Mouse (Mus musculus): ENCODE data around the gene Grm8. TPM values are rescaled to one million over a fixed set of nuclear protein-coding genes. Genes with fewer than 3 reads are reported as not detected.

The Grm8 gene
- polyA plus RNA-seq, 1 experiment = 0.51 TPM

DNA sequence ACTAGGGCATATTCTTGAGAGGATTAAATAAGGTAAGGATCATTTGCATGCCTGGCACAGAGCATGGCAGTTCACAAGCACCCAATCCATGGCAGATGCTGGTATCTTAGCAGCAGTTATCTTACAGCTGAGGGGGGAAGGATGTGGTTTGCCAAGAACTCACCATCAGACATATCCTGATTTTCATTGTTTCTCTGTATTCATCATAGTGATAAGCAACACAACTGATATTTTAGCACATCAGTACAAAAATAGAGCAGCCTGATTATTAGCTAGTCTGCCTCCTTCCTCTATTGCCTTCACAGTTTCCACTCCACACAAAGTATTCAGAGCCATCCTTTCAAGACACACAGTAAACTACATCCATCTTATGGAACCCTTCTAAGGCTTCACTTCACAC lies 230.6 kb downstream of the Grm8 start:
- no peak for DNase-seq
- Histone ChIP-seq H3K27me3 (ENCODE audit: control insufficient read depth, insufficient read depth, low read length) (no peaks in the 10 kb centered on the region), H3K4me1 (replicated peaks; ENCODE audit: control insufficient read depth, insufficient read depth, low read length) (no peaks in the 10 kb centered on the region), H3K36me3 (ENCODE audit: control insufficient read depth, insufficient read depth, low read length) (no peaks in the 10 kb centered on the region), H3K4me3 (ENCODE audit: control insufficient read depth, insufficient read depth, low read length) (no peak overlapping the region), H3K27ac (ENCODE audit: control insufficient read depth, insufficient read depth, low read length) (no peak overlapping the region)
- TF ChIP-seq POLR2A (IDR thresholded peaks at IDR 0.05; ENCODE audit: control insufficient read depth, extremely low read depth, insufficient read depth, low read length, poor library complexity) (no peak), CTCF (IDR thresholded peaks at IDR 0.05; ENCODE audit: borderline replicate concordance, control insufficient read depth, extremely low read depth, insufficient read depth, low read length, poor library complexity) (no peak)

DNA sequence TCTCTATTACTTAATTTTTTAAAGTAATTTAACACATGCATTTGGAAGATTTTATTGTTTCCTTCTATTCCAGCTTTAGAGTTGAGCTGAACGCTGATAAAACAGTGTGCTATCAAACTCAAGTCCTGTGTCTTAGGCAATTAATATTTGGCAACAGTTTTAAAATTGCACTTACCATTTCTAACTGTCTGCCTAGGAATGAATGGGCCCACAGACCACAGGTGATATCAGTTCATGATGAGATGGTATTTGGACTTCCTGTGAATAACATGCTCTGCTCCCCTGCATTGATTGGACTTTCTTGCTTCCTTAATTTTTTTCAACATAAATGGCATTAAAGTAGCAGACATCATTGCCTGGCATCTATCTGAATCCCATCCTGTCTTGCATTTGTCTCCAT lies 232.8 kb downstream of the Grm8 start:
- DNase-seq = no peak
- Histone ChIP-seq H3K4me1 (replicated peaks; ENCODE audit: control insufficient read depth, insufficient read depth, low read length) (no peaks in the 10 kb centered on the region), H3K27me3 (ENCODE audit: control insufficient read depth, insufficient read depth, low read length) (no peaks in the 10 kb centered on the region), H3K27ac (ENCODE audit: control insufficient read depth, insufficient read depth, low read length) (no peak overlapping the region), H3K4me3 (ENCODE audit: control insufficient read depth, insufficient read depth, low read length) (no peak overlapping the region), H3K36me3 (ENCODE audit: control insufficient read depth, insufficient read depth, low read length) (no peaks in the 10 kb centered on the region)
- TF ChIP-seq POLR2A (IDR thresholded peaks at IDR 0.05; ENCODE audit: control insufficient read depth, extremely low read depth, insufficient read depth, low read length, poor library complexity) (no peak), CTCF (IDR thresholded peaks at IDR 0.05; ENCODE audit: borderline replicate concordance, control insufficient read depth, extremely low read depth, insufficient read depth, low read length, poor library complexity) (no peak)
- WGBS = 88% methylated on average over 1 of the region's 1 CpGs

DNA sequence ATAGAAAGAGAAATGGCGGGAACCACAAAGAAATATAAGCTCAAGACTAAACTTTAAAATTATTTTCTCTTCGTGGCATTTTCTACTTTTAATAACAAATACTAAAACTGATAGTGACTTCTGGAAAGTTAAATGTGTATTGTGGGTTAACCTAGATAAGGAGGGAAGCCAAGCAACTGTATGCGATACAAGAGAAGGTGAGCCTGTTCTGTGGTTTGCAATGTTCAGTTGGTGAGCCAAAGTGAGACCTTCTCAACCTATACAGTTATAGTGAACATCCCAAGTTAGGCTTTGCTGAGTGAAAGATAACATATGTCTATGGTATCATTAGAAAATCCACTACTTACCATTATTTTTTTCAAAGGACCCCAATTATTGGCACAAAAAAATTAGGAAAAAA lies 233.6 kb downstream of the Grm8 start:
- no peaks in the 10 kb centered on the region for H3K27me3 ChIP-seq (ENCODE audit: control insufficient read depth, insufficient read depth, low read length)
- 86% methylated on average over 3 of the region's 3 CpGs for WGBS
- no peaks in the 10 kb centered on the region for H3K36me3 ChIP-seq (ENCODE audit: control insufficient read depth, insufficient read depth, low read length)
- no peak overlapping the region for H3K27ac ChIP-seq (ENCODE audit: control insufficient read depth, insufficient read depth, low read length)
- no peaks in the 10 kb centered on the region for H3K4me1 ChIP-seq (replicated peaks; ENCODE audit: control insufficient read depth, insufficient read depth, low read length)
- DNase-seq = no peak
- no peak for TF ChIP-seq POLR2A (IDR thresholded peaks at IDR 0.05; ENCODE audit: control insufficient read depth, extremely low read depth, insufficient read depth, low read length, poor library complexity)
- TF ChIP-seq CTCF (IDR thresholded peaks at IDR 0.05; ENCODE audit: borderline replicate concordance, control insufficient read depth, extremely low read depth, insufficient read depth, low read length, poor library complexity) = no peak
- no peak overlapping the region for H3K4me3 ChIP-seq (ENCODE audit: control insufficient read depth, insufficient read depth, low read length)

DNA sequence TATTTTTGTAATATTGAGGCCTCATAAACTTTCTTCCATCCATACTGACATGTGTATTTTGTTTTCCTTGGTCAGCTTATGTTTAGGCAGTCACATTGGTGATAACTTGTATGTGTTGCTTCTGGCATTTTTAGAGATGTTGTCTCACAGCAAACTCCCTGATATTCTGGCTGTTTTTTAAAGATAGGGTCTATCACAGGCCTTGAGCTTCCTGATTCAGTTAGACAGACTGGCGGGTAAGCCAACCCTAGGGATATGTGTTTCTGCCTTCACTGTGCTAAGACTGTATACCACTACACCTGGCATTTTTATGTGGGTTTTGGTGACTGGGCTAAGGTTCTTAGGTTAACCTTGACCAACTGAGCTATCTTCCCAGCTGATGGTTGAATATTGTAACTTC lies 239.8 kb downstream of the Grm8 start:
- H3K4me1 ChIP-seq (replicated peaks; ENCODE audit: control insufficient read depth, insufficient read depth, low read length) = no peaks in the 10 kb centered on the region
- H3K36me3 ChIP-seq (ENCODE audit: control insufficient read depth, insufficient read depth, low read length) = no peaks in the 10 kb centered on the region
- no peak overlapping the region for H3K4me3 ChIP-seq (ENCODE audit: control insufficient read depth, insufficient read depth, low read length)
- 85% methylated on average over 1 of the region's 1 CpGs for WGBS
- no peak for DNase-seq
- no peak for TF ChIP-seq CTCF (IDR thresholded peaks at IDR 0.05; ENCODE audit: borderline replicate concordance, control insufficient read depth, extremely low read depth, insufficient read depth, low read length, poor library complexity)
- TF ChIP-seq POLR2A (IDR thresholded peaks at IDR 0.05; ENCODE audit: control insufficient read depth, extremely low read depth, insufficient read depth, low read length, poor library complexity) = no peak
- no peaks in the 10 kb centered on the region for H3K27me3 ChIP-seq (ENCODE audit: control insufficient read depth, insufficient read depth, low read length)
- H3K27ac ChIP-seq (ENCODE audit: control insufficient read depth, insufficient read depth, low read length) = no peak overlapping the region

DNA sequence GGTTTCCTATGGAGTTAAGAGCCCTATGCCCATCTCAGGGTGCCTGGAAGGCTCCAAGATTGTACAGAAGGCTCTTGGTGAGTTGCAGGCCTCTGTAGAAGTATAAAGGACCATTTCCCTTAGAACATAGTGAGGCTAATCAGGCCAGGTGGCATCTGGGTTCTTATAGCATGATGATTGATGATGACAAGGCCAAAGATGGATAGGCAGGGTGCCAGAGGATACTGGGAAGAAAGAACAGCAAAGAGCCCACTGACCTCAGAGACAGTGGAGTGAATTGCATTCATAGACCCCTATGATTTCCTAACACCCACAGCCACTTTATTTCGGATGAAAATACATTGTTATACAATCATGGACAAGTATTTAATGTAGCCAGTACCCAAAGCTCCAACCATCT lies 242.1 kb downstream of the Grm8 start:
- H3K27ac ChIP-seq (ENCODE audit: control insufficient read depth, insufficient read depth, low read length) = no peak overlapping the region
- DNase-seq = no peak
- no peaks in the 10 kb centered on the region for H3K36me3 ChIP-seq (ENCODE audit: control insufficient read depth, insufficient read depth, low read length)
- 89% methylated on average over 1 of the region's 1 CpGs for WGBS
- H3K4me1 ChIP-seq (replicated peaks; ENCODE audit: control insufficient read depth, insufficient read depth, low read length) = no peaks in the 10 kb centered on the region
- TF ChIP-seq POLR2A (IDR thresholded peaks at IDR 0.05; ENCODE audit: control insufficient read depth, extremely low read depth, insufficient read depth, low read length, poor library complexity) = no peak
- no peak for TF ChIP-seq CTCF (IDR thresholded peaks at IDR 0.05; ENCODE audit: borderline replicate concordance, control insufficient read depth, extremely low read depth, insufficient read depth, low read length, poor library complexity)
- no peaks in the 10 kb centered on the region for H3K27me3 ChIP-seq (ENCODE audit: control insufficient read depth, insufficient read depth, low read length)
- no peak overlapping the region for H3K4me3 ChIP-seq (ENCODE audit: control insufficient read depth, insufficient read depth, low read length)

DNA sequence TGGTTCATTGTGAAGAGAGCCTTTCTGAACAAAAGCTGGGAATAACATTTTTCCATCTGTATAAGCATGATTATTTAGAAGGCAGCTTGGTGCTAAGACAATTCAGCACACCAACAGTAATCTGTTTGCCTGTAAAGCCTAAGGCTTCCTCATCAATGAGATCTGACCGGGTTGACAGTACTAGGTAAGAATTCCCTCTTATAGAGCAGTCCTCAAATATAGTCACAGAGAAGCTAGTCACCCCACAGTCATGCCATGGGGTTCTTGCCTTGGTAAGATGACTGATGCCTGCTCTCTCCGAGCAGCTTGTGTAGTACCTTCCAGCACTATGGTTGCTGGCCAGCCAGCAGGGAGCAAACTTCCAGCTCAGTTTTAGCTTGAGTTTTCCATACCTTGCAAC lies 246.6 kb downstream of the Grm8 start:
- 92% methylated on average over 2 of the region's 2 CpGs for WGBS
- H3K27me3 ChIP-seq (ENCODE audit: control insufficient read depth, insufficient read depth, low read length) = no peaks in the 10 kb centered on the region
- no peak overlapping the region for H3K27ac ChIP-seq (ENCODE audit: control insufficient read depth, insufficient read depth, low read length)
- TF ChIP-seq POLR2A (IDR thresholded peaks at IDR 0.05; ENCODE audit: control insufficient read depth, extremely low read depth, insufficient read depth, low read length, poor library complexity) (no peak), CTCF (IDR thresholded peaks at IDR 0.05; ENCODE audit: borderline replicate concordance, control insufficient read depth, extremely low read depth, insufficient read depth, low read length, poor library complexity) (no peak)
- no peak overlapping the region for H3K4me3 ChIP-seq (ENCODE audit: control insufficient read depth, insufficient read depth, low read length)
- no peaks in the 10 kb centered on the region for H3K36me3 ChIP-seq (ENCODE audit: control insufficient read depth, insufficient read depth, low read length)
- H3K4me1 ChIP-seq (replicated peaks; ENCODE audit: control insufficient read depth, insufficient read depth, low read length) = no peaks in the 10 kb centered on the region
- no peak for DNase-seq

DNA sequence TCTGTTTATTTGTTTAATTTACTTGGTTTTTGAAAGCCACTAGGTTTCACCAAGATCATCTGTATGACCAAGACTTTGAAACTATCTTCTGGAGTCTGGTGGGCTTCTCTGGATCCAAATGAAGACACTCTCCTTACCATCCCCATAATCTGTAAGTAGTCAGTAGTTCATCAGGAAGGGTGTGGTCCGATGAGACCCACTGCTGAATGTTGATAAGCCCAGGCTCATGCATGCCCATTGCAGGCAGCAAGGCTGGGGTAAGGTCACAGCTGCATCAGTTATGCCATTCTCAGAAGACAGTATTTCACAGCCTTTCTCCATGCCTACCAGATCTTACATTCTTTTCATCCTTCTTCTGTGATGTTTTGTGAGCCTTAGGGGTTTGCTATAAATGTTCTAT lies 247.1 kb downstream of the Grm8 start:
- TF ChIP-seq CTCF (IDR thresholded peaks at IDR 0.05; ENCODE audit: borderline replicate concordance, control insufficient read depth, extremely low read depth, insufficient read depth, low read length, poor library complexity) = no peak
- no peak for TF ChIP-seq POLR2A (IDR thresholded peaks at IDR 0.05; ENCODE audit: control insufficient read depth, extremely low read depth, insufficient read depth, low read length, poor library complexity)
- no peak overlapping the region for H3K27ac ChIP-seq (ENCODE audit: control insufficient read depth, insufficient read depth, low read length)
- no peaks in the 10 kb centered on the region for H3K4me1 ChIP-seq (replicated peaks; ENCODE audit: control insufficient read depth, insufficient read depth, low read length)
- H3K27me3 ChIP-seq (ENCODE audit: control insufficient read depth, insufficient read depth, low read length) = no peaks in the 10 kb centered on the region
- no peaks in the 10 kb centered on the region for H3K36me3 ChIP-seq (ENCODE audit: control insufficient read depth, insufficient read depth, low read length)
- 94% methylated on average over 1 of the region's 1 CpGs for WGBS
- DNase-seq = no peak
- H3K4me3 ChIP-seq (ENCODE audit: control insufficient read depth, insufficient read depth, low read length) = no peak overlapping the region
